Comparison of ENCODE assay signal across 10 mouse cellular contexts in genomic region chr5:117360228-117360515, GRCm38 (mm10). TPM values are rescaled to one million over a fixed set of nuclear protein-coding genes. Genes with fewer than 3 reads are reported as not detected.
DNase-seq lines count a peak whose midpoint lies in the region; ATAC-seq lines count a peak whose summit lies in the region.
"Had no signal": no experiment of that assay in that cellular context is flagged by ENCODE, and none has a peak within 500 bp of the region (broad histone marks: within the 10 kb centered on the region; RNA-seq: fewer than 3 reads in every experiment).

No protein-coding gene starts in this region.

- no peak for ATAC-seq in heart, embryonic 16.5 days (replicated peaks; ENCODE audit: extremely low read depth, insufficient read depth, low FRiP score)
- ATAC-seq in embryonic facial prominence, embryonic 12.5 days (ENCODE audit: insufficient number of reproducible peaks, insufficient read depth, low FRiP score, low TSS enrichment): no peak
- no peak for ATAC-seq in midbrain, embryonic 16.5 days
- ATAC-seq in monocyte, adult 5-6 weeks (replicated peaks; ENCODE audit: insufficient number of reproducible peaks, low FRiP score, low TSS enrichment, poor library complexity, severe bottlenecking): no peak

- DNase-seq in heart, postnatal 10 days: no peak
- peak; percentile 72 to 81 for DNase-seq in kidney, postnatal 25 days
- no peak for DNase-seq in layer of hippocampus, adult 8-10 months (ENCODE audit: low spot score in 2 of 2)
- no peak for DNase-seq in ovary, postnatal 14 days (ENCODE audit: low spot score)
- DNase-seq: cerebellum, adult 9-10 months had no signal

- peaks cover 13% of the 10 kb centered on the region for H3K36me3 ChIP-seq in heart, embryonic 16.5 days (ENCODE audit: control insufficient read depth, insufficient read depth)
- peaks cover 13% of the 10 kb centered on the region for H3K36me3 ChIP-seq in embryonic facial prominence, embryonic 12.5 days
- peaks cover 7% of the 10 kb centered on the region; the same call in 1 of the 2 replicates for H3K36me3 ChIP-seq in midbrain, embryonic 16.5 days (ENCODE audit: control insufficient read depth, insufficient read depth, low read length)

- no peaks in the 10 kb centered on the region for H3K9me3 ChIP-seq in heart, embryonic 16.5 days (replicated peaks; ENCODE audit: control insufficient read depth, low read length)
- H3K9me3 ChIP-seq in embryonic facial prominence, embryonic 12.5 days: no peaks in the 10 kb centered on the region
- no peaks in the 10 kb centered on the region for H3K9me3 ChIP-seq in midbrain, embryonic 16.5 days (replicated peaks; ENCODE audit: control insufficient read depth, low read length, poor library complexity, severe bottlenecking)

- WGBS in heart, embryonic 16.5 days: 35% methylated on average over 13 of the region's 13 CpGs
- 41% methylated on average over 13 of the region's 13 CpGs for WGBS in embryonic facial prominence, embryonic 12.5 days
- 46% methylated on average over 13 of the region's 13 CpGs for WGBS in midbrain, embryonic 16.5 days

- H3K27ac ChIP-seq in heart, embryonic 16.5 days (ENCODE audit: low read length): peak overlapping the region; percentile 92
- no peak overlapping the region for H3K27ac ChIP-seq in embryonic facial prominence, embryonic 12.5 days
- H3K27ac ChIP-seq in midbrain, embryonic 16.5 days (ENCODE audit: low read length): no peak overlapping the region
- H3K27ac ChIP-seq: hindbrain, embryonic 14.5 days had no signal

- no peaks in the 10 kb centered on the region for H3K27me3 ChIP-seq in heart, embryonic 16.5 days (ENCODE audit: control insufficient read depth, insufficient read depth, low read length)
- no peaks in the 10 kb centered on the region for H3K27me3 ChIP-seq in embryonic facial prominence, embryonic 12.5 days
- H3K27me3 ChIP-seq in midbrain, embryonic 16.5 days (ENCODE audit: control insufficient read depth, insufficient read depth, low read depth, low read length): no peaks in the 10 kb centered on the region

- peaks cover 60% of the 10 kb centered on the region for H3K4me1 ChIP-seq in heart, embryonic 16.5 days (ENCODE audit: control insufficient read depth, insufficient read depth, low read length)
- peaks cover 29% of the 10 kb centered on the region for H3K4me1 ChIP-seq in embryonic facial prominence, embryonic 12.5 days
- peaks cover 40% of the 10 kb centered on the region for H3K4me1 ChIP-seq in midbrain, embryonic 16.5 days (ENCODE audit: control insufficient read depth, insufficient read depth, low read length)

- no peak overlapping the region for H3K9ac ChIP-seq in heart, embryonic 16.5 days (ENCODE audit: low read length)
- H3K9ac ChIP-seq in embryonic facial prominence, embryonic 12.5 days: no peak overlapping the region
- H3K9ac ChIP-seq in midbrain, embryonic 16.5 days (ENCODE audit: low read depth, low read length): no peak overlapping the region
- H3K9ac ChIP-seq: hindbrain, embryonic 14.5 days had no signal

- intact Hi-C loops in heart, postnatal 10 days (cut with DNase I): loop anchor here (2.0 kb wide), 1 partner anchor 29 kb away; the partner anchor contains the start of gene Rfc5

- H3K4me3 ChIP-seq in heart, embryonic 16.5 days (ENCODE audit: low read length): no peak overlapping the region
- H3K4me3 ChIP-seq in embryonic facial prominence, embryonic 12.5 days: no peak overlapping the region
- H3K4me3 ChIP-seq in midbrain, embryonic 16.5 days (ENCODE audit: low read depth, low read length): no peak overlapping the region

- peak overlapping the region; percentile 48 for H3K4me2 ChIP-seq in heart, embryonic 16.5 days (ENCODE audit: low read depth, low read length)
- peak overlapping the region; percentile 10; the same call in 1 of the 2 replicates for H3K4me2 ChIP-seq in embryonic facial prominence, embryonic 12.5 days (replicated peaks)
- 0 out of 2 replicates have a peak overlapping the region, but pooled peaks have one; percentile 5 for H3K4me2 ChIP-seq in midbrain, embryonic 16.5 days (ENCODE audit: low read length)

RNA-seq across cellular contexts. Expression of gene Wsb2, which starts 3.1 kb away (rescaled TPM):
- 75.1 and 86.8 TPM in 2 replicates for polyA plus RNA-seq in heart, embryonic 16.5 days (2015; fragmentation: Nextera tagmentation; extraction: Ambion mirVana)
- total RNA-seq in heart, postnatal 10 days (2021): 100 to 1,000 TPM; 108 to 118 TPM
- polyA plus RNA-seq in embryonic facial prominence, embryonic 12.5 days (2016; fragmentation: Nextera tagmentation; extraction: Ambion mirVana): 67.6 and 68.9 TPM in 2 replicates
- 286 and 309 TPM in 2 replicates for polyA plus RNA-seq in midbrain, embryonic 16.5 days (2015; fragmentation: Nextera tagmentation; extraction: Ambion mirVana)
- 100 to 1,000 TPM; 228 to 259 (median 247) TPM for total RNA-seq in layer of hippocampus, adult 8-10 months (2022)
- total RNA-seq in monocyte, adult 5-6 weeks (2017): 35.9 to 42.1 TPM (median 41.8 TPM) in 3 replicates

RNA-seq across cellular contexts. Expression of gene Rfc5, which starts 28.7 kb away (rescaled TPM):
- polyA plus RNA-seq in heart, embryonic 16.5 days (2015; fragmentation: Nextera tagmentation; extraction: Ambion mirVana): 62.8 and 69.4 TPM in 2 replicates
- total RNA-seq in heart, postnatal 10 days (2021): 10 to 100 TPM; 14.5 to 14.9 TPM
- 93.2 and 98.2 TPM in 2 replicates for polyA plus RNA-seq in embryonic facial prominence, embryonic 12.5 days (2016; fragmentation: Nextera tagmentation; extraction: Ambion mirVana)
- 22.9 and 28.4 TPM in 2 replicates for polyA plus RNA-seq in midbrain, embryonic 16.5 days (2015; fragmentation: Nextera tagmentation; extraction: Ambion mirVana)
- total RNA-seq in layer of hippocampus, adult 8-10 months (2022): 10 to 100 TPM; 12.2 to 18.4 (median 16.2) TPM
- total RNA-seq in monocyte, adult 5-6 weeks (2017): 15.1 to 31.7 TPM (median 16.8 TPM) in 3 replicates

RNA-seq across cellular contexts. Expression of gene Vsig10, which starts 41.3 kb away (rescaled TPM):
- 6.1 and 9.2 TPM in 2 replicates for polyA plus RNA-seq in heart, embryonic 16.5 days (2015; fragmentation: Nextera tagmentation; extraction: Ambion mirVana)
- total RNA-seq in heart, postnatal 10 days (2021): 10 to 100 TPM; 12.8 to 17.4 TPM
- polyA plus RNA-seq in embryonic facial prominence, embryonic 12.5 days (2016; fragmentation: Nextera tagmentation; extraction: Ambion mirVana): 5.4 and 6.7 TPM in 2 replicates
- 1.1 and 1.8 TPM in 2 replicates for polyA plus RNA-seq in midbrain, embryonic 16.5 days (2015; fragmentation: Nextera tagmentation; extraction: Ambion mirVana)
- 1 to 10 TPM; 2.1 to 4.8 (median 3.0) TPM for total RNA-seq in layer of hippocampus, adult 8-10 months (2022)
- 4.9 to 5.5 TPM (median 5.2 TPM) in 3 replicates for total RNA-seq in monocyte, adult 5-6 weeks (2017)

RNA-seq across cellular contexts. Expression of gene Ksr2, which starts 53.6 kb away (rescaled TPM):
- polyA plus RNA-seq in heart, embryonic 16.5 days (2015; fragmentation: Nextera tagmentation; extraction: Ambion mirVana): 0.04 and 0.05 TPM in 2 replicates
- under 1 TPM; 0.02 to 0.05 TPM for total RNA-seq in heart, postnatal 10 days (2021)
- polyA plus RNA-seq in embryonic facial prominence, embryonic 12.5 days (2016; fragmentation: Nextera tagmentation; extraction: Ambion mirVana): 0.41 and 0.68 TPM in 2 replicates
- polyA plus RNA-seq in midbrain, embryonic 16.5 days (2015; fragmentation: Nextera tagmentation; extraction: Ambion mirVana): 7.5 and 8.9 TPM in 2 replicates
- total RNA-seq in layer of hippocampus, adult 8-10 months (2022): 10 to 100 TPM; 35.3 to 43.5 (median 40.3) TPM
- 0.19 TPM in 1 of 3 replicates, not detected in the others for total RNA-seq in monocyte, adult 5-6 weeks (2017)

Comparison
In these comparisons a context has a peak if more than half of its experiments do, and no peak if none do; other contexts are left out.
1. DNase-seq: peak in kidney, postnatal 25 days (2 of 2); none in heart, postnatal 10 days (0 of 2), layer of hippocampus, adult 8-10 months (0 of 2) and ovary, postnatal 14 days (single experiment).
2. Peak in every context shown above with its lines, with median percentiles within 50 percentile points of each other: H3K4me2 ChIP-seq.